Mouse (Mus musculus) lung, postnatal 0 days (tissue): ENCODE data around the gene Tctn1.

Source experiments
- CTCF ChIP-seq: IDR thresholded peaks from 2 replicates; pipeline ENCODE4 v1.5.1; 2016; ENCODE audit warnings: antibody characterized with exemption, mild to moderate bottlenecking
- EP300 ChIP-seq: IDR thresholded peaks from 2 replicates; pipeline ENCODE4 v1.6.1; 2016; ENCODE audit warnings: antibody characterized with exemption, mild to moderate bottlenecking, control low read depth

GRCm38 (mm10) chr5:122189115-122189514 is 75.1 kb downstream of the Tctn1 start:
- TF ChIP-seq EP300 (no peak), CTCF (no peak)
